Mouse (Mus musculus) left cerebral cortex, postnatal 14 days (tissue): Measurements from ENCODE around the gene Tmem240. TPM values are rescaled to one million over a fixed set of nuclear protein-coding genes. Genes with fewer than 3 reads are reported as not detected.
A peak's percentile ranks its signal among the peaks of the same experiment; 100 is the strongest.

Experiments
- DNase-seq, 2 experiments: peaks; one replicate each; pipeline ENCODE4 v3.0.0; 2021 to 2022; ENCODE audit warnings: low spot score in 2 of 2, mixed read lengths in 1 of 2
- intact Hi-C: fragments of 180-260 bp; cut with DNase I; formaldehyde crosslinking; loops from one replicate; pipeline ENCODE4 v1.15.1; 2025
- total RNA-seq, 2 experiments: library from RNA; stranded (reverse); gene quantifications; 2 replicates each; pipeline ENCODE4 v1.2.3; 2021

Gene Tmem240
- total RNA-seq, 2 experiments from 2014 or later: 67.0 to 70.7 TPM

DNA sequence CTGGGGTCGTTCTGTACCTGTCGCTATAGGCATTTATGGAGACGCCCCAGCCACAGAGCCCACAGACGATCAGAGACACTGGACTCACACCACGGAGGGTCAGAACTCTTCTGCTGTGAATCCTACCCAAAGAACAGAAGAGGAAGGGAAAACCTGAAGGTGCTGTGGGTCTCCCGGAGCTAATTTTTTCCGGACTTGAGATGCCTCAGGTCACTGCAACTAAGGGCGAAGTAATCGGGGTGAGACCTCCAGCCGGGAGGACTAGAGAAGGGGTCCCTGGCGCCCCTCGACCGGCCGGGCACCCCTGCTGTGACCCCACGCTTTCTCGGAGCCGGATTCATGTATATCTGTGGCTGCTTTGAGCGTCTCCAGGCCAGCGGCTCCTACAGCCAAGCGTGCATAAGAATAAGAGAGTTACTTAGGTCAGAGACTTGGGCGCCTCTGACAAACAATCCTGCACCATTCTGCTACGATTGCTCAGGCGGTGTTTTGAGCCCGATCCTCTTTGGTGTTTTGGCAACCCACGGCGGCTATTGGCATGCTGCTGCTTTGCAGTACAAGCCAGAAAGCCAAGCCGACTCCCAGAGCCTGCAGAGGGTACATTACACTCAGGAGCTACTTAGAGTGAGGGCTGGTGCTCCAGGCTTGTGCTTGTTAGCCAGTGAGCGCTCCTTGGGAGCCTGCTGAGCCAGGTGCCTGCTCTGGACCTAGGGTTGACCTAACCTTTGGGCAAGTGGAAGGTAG lies 26.9 kb downstream of the Tmem240 start:
- intact Hi-C loops: no loop called here

DNA sequence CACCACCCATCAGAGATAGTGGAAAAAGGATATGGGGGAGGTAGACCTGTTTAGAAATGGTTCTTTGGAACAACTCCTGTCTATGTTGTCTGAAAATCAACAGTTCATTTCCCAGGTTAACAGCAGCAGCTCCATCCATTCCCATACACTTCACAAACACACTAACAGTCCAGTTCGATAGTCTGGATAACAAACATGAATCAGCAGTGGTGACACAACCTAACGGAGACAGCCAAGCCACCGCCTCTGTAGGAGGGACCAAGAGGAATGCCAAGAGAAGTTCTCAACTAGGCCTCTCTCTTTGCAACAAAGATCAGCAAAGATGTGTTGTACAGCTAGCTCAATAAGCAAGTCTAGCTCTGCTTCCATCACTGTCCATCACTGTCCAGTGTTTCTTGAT lies 27.8 kb downstream of the Tmem240 start:
- DNase-seq: no peak
- intact Hi-C loops: no loop called here

More for the DNA sequence above, 26.9 kb downstream of the Tmem240 start:
- DNase-seq: no peak

DNA sequence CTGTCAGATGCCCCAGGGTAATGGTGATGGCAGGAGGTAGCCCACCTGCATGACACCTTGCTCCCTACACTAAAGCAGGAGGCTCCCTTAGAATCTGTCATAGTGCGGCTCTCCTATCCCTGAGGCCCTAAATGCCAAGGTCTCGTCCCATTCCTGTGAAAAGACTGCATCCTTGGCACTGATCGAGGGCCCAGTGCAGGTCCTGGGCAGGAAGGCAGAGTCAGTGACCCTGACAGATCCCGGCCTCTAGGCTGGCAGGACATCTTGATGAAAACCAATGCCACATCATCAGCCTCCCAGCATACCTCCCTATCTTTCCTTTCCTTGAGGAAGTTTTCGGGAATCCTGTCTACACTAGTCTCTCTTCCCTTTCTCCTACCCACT lies 34.9 kb downstream of the Tmem240 start:
- no peak for DNase-seq
- intact Hi-C loops: no loop called here

DNA sequence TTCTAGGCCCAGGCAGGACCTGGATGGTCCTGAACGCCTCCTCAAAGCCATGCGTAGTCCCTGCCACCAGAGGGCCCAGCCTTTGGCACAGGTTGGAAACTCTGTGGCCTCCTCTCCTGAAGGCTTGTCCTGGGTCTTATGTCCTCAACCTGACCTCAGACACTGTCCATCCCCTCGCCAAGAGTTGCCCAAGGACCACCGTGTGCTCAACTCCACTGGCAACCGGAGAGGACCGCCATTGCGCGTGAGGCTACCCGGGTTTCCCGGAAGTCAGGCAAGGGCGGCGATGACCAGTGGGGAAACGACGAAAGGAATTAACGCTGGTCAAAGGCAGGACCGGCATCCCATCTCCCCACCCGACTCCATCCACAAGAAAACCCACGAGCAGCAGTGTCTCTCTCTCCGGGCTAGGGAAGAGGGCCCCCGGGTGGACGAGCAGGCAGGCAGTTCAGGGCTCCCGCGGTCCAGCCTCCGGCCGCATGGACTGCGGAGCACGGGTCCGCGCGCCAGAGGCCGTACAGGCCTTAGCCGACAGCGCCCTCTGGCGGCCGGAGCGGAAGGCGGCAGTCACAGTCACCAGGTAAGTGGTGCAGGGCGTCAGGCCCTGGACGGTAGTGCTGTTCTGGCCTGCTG lies 35.4 kb downstream of the Tmem240 start:
- intact Hi-C loops: no loop called here
- DNase-seq: peak; percentile 85 to 93

DNA sequence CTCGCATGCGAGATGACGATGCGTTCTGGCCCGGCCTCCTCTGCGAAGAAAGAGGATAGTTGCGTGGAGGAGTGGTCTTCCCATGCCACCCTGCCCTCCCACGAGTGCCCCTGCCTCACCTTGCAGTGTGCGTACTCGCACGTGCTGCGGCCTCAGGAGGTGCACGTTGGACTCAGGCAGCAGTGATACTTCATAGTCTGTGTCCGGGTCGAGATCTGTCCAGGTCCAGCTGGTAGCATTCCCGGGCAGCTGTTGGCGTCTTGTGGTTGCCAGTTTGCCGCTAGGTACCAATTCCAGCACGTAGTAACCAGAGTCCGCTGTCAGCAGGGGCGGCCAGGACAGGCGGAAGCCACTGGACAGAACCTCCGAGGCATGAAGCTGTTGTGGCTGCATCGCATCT lies 36.0 kb downstream of the Tmem240 start:
- intact Hi-C loops: no loop called here
- DNase-seq: no peak

DNA sequence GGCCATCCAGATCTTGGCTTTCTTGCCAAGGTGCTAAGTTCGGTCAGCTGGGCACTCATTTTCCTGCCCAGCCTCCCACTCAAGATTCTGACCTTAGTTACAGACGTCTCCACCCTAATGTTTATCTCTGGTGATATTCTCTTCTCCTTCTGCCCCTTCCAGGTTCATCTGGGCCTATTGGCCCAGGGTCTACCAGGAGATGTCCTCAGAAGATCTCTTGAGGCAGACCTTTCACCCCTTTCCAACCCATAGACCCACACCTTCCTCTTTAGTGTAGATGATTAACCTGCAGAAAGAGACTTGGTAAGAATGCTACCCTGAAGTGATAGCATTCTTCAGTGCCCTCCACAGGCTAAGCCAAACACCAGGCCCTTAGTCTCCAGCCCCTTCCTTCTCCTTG lies 37.1 kb downstream of the Tmem240 start:
- intact Hi-C loops: no loop called here
- no peak for DNase-seq

DNA sequence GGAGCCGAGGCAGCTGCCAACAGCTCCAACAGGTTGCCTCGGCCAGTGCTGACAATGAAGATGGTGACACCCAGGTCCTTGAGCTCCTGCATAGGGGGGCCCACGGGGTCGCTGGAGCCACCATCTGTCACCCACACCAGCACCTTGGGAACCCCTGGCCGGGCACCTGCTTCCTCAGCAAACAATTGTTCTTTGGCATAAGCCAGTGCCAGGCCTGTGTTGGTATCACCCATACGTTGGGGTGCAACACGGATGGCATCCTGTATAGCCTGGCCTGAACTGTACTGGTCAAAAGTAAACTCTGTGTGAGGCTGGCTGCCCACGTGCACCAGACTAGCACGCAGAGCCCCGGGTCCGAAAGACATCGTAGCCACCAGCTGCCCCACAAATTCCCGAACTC lies 38.2 kb downstream of the Tmem240 start:
- intact Hi-C loops: no loop called here
- DNase-seq: no peak

DNA sequence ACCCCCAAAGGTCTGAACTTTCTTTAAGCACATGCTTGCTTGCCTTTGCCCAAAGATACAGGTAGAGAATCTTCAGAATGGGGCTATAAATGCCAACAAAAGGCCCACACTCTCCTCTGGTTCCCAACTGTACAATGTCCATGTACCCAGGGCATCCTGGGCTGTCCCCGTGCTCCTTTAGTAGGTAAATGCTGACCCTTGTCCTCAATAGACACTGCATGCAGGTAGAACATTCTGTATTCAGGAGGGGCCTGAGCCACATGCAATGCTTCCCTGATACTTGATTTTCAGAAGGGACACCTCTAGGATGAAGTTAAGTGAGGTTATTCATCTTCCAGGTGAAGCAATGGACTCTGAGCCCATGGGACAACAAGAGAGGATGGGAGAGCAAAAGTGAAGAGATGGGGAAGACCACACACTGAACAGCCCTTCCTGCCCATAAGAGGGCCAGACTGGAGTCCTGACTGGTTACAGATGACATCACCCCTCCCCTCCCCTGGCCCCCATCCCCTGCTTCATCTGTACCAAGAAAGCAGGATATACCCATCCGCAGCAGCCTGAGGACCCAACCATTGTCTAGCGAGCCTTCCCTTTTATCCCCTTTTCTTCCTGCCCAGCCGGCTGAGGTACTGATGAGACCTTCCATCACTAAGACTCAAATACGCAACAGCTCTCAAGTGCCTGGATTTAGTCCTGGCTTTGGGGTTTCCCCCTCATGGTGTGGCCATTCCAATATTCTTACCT lies 38.9 kb downstream of the Tmem240 start:
- no peak for DNase-seq
- intact Hi-C loops: no loop called here

DNA sequence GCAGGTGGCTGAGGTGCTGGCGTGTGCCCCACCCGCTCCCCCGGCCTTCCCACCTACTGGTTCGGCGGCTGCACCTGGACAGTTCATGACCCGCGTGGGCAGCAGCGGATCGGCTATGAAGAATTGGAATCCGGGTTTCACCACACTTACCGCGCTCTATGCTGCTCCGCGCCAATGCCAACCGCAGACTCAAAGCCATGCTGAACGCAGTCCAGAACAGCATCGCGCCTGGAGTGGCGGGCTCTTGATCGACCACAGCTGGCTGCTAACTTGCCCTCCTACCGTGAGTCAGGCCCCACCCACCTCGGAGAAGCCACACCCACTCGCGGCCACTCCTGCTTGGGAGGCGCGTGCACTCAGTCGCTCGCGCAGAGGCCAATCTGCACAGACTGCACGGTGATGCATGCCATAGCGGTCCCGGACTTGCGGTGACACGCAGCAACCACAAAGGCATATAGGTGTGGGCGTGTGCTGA lies 39.7 kb downstream of the Tmem240 start, which contains the start of gene Vwa1:
Gene Vwa1, minus strand, starts transcription at position 419 of the 475 bp plus-strand sequence.
- peak; percentile 81 to 91 for DNase-seq
- intact Hi-C loops: no loop called here

DNA sequence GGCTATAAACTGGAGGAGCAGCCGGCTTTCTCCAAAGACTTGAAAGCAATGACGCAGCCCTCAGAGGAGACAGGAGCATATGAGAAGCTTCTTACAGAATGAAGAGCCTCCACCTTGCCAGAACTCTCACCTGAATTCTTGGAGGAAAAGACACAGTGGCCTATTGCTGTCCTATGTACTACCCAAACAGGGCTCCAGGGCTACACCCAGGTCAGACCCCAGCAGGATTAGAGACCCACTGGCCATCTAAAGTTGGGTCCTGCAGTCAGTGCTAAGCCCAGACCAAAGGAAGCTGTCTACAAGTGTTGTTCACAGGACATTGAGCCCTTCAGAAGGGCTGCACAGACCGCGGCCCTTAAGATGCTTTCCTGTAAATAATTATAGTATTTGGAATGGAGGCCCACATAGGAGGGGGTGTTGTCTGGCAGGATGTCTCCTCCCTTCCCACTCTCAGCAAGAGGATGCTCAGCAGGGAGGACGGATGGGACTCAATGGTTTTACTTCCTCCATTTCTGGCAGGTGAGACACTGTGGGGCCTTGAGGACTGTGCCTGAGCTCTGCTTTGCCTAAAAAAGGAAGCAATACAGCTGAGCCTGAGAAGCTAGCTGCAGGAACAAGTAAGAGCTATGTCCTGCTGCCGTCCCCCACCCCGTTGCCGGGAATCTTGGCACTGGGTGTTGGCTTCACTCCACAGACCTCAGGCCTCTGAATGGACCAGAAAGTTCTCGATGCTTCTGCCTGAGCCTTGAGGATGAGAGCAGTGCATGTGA lies 40.6 kb downstream of the Tmem240 start:
- peak; percentile 58 to 73 for DNase-seq
- intact Hi-C loops: no loop called here

DNA sequence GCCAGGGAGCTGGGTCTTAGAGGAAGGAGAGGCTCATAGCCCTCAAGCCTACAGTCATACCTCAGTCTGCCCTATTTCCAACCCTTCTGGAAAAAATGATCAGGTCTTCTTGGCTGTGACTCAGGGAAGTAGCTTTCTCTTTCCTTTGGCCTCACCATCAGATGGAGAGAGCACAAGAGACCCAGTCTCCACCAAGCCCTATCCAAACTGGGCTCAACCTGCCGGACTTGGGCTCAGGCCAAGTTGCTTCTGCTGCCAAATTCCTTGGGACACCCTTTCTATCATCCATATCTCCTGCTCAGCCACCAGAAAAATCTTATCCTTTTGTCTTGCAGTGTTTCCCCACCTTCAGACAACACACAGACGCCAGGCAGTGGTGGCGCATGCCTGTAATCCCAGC lies 41.3 kb downstream of the Tmem240 start:
- no peak for DNase-seq
- intact Hi-C loops: no loop called here

DNA sequence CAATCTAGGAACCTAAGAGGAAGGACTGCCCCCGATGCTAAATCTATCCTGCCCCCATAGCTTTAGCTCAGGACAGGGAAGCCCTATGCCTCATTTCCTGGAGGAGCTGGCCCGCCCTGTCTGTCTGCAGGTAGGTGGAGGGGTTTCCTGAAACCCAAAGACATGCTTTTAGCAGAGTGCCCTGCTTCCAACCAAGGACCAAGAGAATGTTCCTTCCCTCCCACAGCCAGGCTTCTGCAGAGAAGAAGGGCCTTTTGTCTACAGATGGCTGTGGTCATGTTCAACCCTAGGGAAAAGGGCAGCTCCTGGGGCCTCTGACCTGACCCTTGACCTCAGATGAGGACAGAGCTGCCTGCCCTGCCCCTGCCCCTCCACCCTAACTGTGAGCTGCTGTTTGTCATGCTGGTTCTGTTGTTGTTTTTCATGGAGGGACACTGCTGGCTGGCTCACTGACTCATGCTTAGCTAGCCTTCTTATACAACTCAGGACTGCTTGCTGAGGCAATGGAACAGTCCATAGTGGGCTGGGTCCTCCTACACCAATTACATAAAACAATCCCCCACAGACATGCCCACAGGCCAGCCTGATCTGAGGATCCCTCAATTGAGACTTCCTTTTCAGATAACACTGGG lies 42.2 kb downstream of the Tmem240 start:
- intact Hi-C loops: no loop called here
- DNase-seq: peak in 1 of 2 experiments; percentile 35

DNA sequence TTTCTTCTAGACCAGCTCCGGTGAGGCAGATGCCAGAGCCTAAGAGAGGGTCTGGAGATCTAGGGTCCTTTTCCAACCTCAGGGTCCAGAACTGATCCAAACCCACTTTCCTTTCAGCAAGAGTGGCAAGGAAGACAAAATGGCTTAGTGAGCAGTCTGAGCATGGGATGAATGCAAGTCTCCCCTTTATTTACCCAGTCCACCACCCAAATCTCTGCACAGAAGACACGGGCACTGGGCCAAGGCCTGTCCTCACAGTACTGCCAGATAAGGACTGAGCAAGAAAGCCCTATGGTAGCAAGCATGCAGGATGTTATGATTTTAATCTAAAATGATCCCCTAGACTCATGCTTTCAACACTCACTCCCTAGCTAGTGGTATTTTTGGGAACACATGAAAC lies 43.2 kb downstream of the Tmem240 start:
- intact Hi-C loops: no loop called here

DNA sequence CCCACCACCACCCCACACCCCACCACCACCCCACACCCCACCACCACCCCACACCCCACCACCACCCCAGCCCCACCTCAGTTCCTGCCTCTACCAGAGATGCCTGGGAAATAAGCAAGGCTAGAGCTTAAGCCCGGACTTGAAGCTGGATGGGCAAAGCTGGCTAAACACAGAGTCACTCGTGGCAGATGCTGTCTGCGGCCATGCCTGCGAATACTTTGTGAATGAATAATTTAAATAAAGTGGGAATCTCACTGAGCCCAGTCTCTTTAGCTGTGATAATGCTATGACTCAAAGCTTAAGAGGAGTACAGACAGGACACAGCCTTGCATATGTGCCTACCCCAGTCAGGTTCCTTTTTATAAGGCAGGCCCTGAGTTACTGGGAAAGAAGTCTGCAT lies 44.9 kb downstream of the Tmem240 start:
- intact Hi-C loops: no loop called here
- DNase-seq: no peak

More for the DNA sequence above, 43.2 kb downstream of the Tmem240 start:
- no peak for DNase-seq

DNA sequence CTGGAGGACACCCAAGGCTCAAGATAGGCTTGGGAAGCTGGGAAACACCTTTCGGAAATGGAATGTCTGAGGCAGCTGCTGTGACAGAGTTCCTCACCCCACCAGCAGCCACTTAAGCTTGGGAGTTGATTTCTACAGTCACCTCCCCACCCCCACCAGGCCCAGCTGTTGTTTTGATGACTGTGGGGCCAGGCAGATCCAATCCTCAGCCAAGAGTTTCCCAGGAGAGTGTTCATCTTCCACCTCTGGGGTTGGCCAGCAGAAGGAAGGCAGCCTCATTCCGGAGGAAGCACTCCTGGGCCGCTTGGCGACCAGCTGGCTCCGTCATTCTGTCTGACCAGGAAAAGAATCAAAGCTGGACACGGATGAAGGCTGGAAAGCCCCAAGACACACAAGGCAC lies 46.3 kb downstream of the Tmem240 start:
- no peak for DNase-seq
- intact Hi-C loops: no loop called here

DNA sequence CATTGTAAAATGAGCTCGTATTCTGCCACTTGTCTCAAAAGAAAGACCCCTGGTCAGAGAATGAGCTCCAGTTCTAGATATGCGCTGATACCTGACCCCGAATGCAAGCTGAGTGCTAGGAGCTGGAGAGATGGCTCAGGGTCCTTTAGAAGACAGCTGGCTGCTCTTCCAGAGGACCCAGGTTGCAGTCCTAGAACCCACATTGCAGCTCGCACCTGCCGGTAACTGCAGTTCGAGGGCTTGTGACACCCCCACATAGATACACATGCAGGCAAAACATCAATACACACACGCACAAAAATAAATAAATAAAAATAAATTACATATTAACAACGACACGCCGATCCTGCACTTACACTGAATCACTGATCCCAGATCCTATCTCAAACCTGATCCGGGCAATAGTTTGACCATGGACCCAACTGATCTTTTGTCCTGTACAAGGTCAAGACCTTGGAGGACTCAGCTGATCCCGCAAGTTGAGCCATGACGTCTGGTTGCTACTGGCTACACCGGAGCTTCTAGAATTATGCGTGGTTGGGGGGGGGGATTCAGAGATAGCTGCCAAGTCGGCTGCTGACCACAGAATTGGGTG lies 49.0 kb downstream of the Tmem240 start:
- intact Hi-C loops: no loop called here

DNA sequence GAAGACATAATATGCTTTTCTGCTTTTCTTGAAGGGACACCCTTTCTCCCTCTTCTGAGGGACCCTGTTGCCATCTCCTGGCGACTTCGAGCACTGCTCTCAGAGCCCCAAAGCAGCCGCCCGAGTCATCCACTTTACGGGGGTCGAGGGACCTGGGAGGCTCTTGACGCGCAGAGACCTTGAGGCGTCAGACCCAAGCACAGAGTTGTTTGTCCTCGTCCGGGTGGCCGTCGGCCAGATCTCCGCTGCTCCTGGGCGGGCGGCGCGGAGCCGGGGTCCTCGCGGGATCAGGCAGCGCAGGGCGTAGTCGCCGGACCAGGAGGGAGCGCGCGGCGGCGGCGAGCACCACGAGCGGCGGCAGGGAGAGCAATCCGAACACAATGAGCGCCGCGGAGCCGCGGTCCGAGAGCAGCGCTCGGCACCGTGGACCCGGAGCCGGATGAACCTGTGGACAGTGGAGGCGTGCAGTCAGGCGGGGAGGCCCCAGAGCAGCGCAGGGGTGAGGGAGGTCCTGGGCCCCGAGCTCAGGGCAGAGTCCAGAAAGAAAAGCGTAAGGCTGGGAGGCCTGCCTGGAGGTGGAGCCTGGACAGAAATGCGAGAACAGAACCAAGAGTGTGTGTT lies 49.6 kb downstream of the Tmem240 start:
- intact Hi-C loops: no loop called here
- DNase-seq: peak; percentile 73 to 76

More for the DNA sequence above, 49.0 kb downstream of the Tmem240 start:
- no peak for DNase-seq

DNA sequence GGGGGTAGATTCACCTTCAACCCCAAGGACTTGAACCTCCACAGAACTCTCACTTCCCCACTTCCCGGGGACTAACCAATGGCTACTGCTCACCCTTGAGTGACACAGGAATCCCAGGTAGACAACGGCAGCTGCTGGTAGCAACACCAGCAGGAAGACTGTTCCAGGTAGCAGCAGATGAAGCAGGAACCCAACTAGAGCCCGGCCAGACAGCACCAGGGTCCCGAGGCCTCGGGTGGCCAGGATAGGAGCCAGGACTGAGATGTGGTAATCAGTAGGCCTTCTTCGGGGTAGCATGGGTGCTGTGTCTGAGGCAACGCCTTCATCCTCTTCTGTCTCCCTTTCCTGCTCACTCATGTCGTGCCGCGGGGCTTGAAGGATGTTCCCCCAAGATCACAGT lies 50.6 kb downstream of the Tmem240 start:
- DNase-seq: no peak
- intact Hi-C loops: no loop called here
